Mouse (Mus musculus): ENCODE data around the gene Tyw3.

DNA sequence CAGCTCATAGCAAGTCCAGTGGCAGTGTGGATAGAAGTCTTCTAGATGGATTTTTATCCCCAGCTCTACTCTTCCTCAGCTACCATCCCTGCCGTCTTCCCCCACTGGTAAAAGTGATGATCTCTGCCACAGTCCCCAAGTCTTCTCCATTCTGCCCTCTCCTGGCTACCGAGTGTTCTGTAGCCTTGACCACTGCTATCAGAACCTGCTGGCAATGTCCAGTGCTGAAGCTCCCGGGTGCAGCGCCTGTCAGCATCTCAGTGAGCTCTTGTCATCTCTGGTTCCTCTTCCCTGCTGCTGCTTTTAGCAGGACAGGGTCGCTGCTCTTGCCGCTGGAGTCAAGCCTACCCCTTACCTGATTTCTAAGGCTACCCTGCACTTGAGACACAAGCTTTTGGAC is 70.3 kb downstream of the Tyw3 start:
- TF ChIP-seq CTCF (IDR thresholded peaks at IDR 0.05; ENCODE audit: low read depth, low read length) (no peak), TAL1 (conservative IDR thresholded peaks at IDR 0.05; ENCODE audit: low read depth, low read length) (no peak), GATA1 (IDR thresholded peaks at IDR 0.05; ENCODE audit: borderline replicate concordance, low read length) (no peak)

Data from G1E (cell line).